Mouse (Mus musculus) telencephalon, adult 2 months (tissue): ENCODE data around the gene Csnk1g1.

Experiments used
- DNase-seq: peaks from one replicate; pipeline ENCODE4 v3.0.0-alpha.2; 2011; ENCODE audit warnings: low read depth, low spot score

Csnk1g1 gene

DNA sequence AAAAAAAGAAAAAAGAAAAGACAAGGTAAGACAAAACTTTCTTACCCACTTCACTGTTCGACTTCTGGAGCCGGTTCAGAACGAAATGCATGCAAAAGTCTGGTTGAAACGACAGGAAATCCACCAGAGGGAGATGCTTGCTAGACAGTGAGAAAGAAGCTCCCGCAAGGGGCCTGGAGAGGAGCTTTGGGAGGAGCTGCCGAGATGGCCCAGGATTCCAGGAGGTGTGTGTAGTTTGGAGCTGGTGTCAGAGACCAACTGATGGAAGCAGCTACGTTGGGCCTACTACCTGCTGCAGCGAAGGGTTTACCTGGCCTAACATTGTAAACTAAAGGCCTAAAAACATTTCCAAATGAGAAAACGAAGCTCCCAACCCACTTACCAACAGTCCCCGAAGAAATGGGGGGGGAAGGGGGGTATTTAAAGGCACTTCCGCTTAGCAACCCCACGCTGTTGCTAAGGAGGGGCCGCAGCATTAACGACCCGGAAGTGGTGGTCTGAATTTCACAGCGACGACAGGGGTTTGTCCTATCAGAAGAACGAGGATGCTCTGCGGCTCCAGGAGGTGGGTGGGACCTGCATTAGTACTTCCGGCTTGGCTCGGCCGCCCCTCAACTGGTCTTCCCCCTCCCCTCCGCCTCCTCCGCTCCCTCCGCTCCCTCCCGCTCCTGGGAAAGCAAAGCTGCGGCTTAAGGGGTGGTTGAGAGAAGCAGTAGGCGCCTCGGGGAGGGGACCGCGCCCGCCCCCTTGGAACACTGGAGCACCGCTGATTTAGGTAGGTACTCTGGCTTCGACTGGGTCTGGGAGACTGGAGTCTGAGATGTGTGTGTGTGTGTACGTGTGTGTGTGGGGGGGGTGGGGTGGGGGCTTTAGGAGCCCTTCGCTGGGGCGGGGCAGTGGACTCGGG lies at the start of gene Csnk1g1, which contains the start of gene Trip4:
Gene Csnk1g1 (plus strand): TSS at position 531 of the 907 bp plus-strand sequence.
Gene Trip4 (minus strand): TSS at position 401 of the 907 bp plus-strand sequence.
- peak; percentile 99 for DNase-seq

DNA sequence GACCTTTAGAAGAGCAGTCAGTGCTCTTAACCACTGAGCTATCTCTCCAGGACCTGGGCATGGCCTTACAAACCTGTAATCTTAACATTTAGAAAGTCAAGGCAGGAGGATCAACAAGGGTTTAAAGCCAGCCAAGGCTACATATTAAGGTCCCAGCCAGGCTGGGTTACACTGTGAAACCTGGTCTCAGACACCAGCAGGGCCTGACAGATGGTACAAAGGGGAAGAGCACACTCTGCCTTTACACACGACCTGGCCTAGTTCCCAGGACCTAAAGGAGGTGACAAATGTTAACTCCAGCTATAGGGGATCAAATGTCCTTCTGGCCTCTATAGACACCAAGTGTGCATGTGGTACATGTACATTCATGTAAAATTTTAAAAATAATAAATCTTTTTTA lies 49.1 kb upstream of the Csnk1g1 start:
- no peak for DNase-seq

DNA sequence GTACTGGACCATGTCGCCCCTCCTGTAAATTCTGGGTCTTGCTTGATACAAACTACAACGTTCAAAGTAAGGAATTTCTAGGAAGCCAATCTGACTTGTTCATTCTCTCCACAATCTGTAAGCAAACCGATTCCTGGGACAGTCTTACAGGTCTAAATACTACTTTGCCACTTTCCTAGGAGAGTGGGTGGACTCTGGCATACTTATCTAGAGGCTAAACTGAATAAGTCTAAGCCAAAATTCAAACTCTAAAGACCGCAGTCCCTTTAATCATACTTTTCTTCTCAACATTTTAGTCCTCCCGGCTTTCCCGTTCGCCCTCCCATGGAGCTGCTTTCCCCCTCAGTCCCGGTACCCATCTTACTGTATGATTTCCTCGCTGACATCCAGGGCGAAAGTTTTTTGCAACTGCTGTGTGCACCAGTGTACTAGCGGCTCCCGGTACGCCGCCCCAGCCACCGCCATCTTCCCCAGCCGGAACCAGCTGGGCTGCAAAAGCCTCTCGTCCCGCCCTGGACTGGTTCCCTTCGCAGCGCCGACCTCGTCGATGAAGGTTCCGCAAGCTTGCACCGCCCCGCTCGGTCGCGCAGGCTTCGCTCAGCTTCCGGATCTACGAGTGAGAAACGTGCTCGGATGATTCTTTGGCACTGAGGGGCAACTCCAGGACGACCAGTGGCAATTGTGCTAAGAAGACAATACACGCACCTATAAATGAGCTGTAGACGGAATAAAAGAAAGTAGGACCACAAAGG lies 24.0 kb upstream of the Csnk1g1 start:
- peak; percentile 79 for DNase-seq

DNA sequence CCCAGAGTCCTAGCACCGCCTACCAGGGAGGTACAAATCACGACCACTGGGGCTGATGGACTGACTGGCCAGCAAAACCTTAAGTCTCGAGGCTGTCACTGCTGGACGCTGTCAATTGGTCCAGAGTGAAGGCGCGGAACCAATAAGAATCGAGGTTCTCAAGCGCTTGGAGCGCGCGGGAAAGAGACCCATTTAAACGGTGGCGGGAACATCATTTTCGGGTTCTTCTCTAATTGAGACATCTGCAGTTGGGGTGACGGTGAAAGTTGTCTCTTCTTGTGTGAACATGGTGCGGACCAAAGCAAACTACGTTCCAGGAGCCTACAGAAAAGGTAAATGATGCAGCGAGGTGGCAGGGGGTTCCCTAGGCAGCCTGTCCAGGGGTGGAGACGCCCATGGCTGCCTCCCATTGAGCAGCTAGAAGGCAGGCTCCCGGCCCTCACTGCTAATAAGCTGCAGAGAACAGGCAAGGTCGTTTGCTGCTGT lies 18.5 kb upstream of the Csnk1g1 start, which contains the start of gene Pclaf:
Gene Pclaf (plus strand): TSS at position 95 of the 486 bp plus-strand sequence.
- DNase-seq: peak; percentile 52

DNA sequence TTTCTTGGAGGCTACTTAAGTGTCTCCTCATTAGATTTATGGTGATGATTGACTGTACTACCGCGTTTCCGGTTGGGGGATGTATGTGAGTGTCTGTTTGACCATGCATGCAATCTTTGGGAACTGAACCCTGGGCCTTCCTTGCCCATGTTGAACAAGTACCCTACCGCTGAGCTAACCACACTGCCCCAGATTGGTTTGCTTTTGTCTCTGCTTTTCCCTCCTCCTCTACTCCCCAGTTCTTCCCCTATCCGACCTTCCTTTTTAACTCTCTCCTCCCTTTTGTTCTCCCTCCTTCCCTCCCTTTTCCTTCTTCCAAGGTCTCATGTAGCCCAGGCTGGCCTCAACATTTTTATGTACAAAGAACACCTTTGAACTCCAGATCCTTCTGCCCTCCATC lies 17.6 kb upstream of the Csnk1g1 start:
- DNase-seq: no peak

DNA sequence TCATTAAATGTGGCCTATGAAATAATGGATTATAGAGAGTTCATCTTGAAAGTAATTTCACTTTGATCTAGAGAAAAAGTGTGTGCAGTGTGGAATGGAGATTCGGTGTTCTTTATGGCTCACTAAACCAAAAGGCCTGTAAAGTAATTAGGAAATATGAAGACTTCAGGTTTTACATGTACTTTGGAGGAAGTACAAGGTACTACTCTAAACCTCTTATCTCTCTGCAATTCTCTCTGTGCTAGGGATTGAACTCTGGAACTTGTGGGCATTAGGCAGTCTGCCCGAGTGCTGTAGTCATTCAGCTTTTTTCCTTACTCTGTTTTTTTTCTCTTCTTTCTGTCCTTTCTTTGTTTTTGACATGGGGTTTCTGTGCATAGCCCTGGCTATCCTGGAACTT lies 11.7 kb upstream of the Csnk1g1 start:
- DNase-seq: no peak

DNA sequence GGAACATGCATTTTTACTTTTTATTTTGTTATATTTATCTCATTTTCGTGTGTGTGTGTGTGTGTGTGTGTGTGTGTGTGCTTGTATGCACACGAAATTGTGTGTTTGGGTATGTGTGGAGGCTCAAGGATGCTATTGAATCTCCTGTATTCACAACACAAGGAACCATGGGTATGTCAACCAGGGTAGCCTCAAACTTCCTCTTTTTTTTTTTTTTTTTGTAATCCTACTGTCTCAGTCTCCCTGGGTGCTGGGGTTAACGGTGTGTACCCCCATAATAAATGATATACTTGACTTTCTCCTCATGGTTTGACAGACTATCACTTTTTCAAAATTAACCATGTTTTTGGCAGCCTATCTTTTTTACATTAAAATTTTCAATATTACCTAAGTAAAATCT lies 5.8 kb upstream of the Csnk1g1 start:
- no peak for DNase-seq

DNA sequence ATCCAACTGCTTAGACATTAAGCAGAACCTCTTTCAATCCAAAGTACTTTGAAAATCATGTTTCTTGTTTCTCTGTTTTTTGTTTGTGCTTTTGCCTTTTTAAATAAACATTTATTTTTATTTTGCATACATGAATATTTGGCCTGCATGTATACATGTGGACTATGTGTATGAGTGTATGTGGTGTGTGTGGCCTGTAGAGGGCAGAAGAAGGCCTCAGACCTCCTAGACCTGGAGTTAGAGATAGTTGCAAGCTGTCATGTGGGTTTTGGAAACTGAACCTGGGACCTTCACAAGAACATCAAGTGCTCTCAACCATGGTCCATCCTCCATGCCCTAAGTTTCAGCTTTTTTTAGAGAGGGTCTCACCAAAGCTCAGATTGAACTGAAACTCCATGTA lies 5.3 kb upstream of the Csnk1g1 start:
- DNase-seq: no peak

DNA sequence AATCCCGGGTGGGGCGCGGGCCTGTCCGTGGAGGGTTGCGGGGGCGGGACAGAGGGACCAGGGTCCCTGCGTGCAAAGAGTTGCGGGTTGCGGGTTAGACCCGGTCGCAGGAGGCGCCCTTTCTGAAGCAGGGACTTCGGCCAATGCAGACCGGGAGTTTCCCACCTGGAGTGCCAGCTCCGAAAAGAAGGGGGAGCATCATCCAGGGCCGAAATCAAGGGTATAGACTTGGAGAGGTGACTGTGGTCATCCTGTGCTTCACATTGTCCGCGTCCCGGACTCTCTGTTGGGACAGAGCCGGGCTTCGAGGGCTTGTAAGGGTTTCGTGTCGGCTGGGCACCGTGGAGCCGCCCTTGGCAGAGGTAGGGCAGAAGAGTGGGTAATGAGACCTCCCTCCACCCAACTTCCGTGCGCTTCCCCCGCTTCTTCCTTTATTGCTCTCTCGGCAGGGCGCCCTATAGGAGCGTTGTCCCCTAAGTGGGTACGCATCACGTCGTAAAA lies 627 bp downstream of the Csnk1g1 start:
- peak; percentile 13 for DNase-seq

DNA sequence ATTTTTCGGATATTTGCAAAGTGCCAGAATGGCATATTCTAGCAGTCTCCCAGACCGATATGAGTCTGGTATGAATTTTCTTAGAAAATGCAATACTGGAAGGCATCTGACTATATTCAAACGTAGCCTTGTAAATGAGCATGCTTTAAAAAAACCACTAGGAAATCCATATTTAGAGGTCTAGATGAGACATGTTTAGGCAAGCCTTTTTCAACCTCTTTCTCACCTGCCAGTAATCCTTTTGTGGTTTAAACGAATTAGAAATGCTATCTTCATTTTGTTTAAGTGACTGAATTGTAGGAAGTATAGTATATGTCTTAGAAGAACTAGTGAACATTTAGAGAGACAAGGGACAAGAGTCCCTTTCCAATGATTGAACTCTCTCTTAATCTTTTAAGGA lies 1.1 kb downstream of the Csnk1g1 start:
- DNase-seq: no peak

DNA sequence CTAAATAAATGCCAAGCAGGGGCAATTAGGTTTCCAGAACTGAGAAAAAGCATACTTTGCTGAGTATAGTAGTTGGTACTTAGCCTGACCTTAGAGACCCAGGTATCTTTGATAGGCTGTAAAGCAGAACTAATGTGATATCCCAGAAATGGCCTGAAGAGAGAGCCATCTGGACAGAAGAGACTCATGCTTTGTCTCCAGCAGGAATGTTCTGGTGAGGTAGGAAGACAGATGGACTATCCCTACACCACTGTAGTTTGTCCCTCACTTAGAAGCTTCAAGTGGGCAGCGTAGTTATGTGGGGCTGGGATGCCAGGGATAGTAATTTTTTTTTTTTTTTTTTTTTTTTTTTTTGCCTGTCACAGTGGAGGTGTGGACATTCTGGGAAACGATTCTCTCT lies 5.3 kb downstream of the Csnk1g1 start:
- peak; percentile 64 for DNase-seq

DNA sequence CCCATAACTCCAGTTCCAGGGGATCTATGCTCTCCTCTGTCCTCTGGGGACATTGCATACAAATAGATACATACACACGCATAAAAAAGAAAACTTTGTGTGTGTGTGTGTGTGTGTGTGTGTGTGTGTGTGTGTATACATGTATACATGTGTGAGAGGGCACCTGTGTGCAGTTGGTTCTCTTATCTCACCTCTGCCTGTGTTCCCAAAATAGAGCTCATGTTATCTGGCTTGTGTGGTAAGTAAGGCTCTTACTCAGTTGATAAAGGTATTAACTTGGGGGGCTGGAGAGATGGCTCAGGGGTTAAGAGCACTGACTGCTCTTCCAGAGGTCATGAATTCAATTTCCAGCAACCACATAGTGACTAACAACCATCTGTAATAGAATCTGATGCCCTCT lies 8.3 kb downstream of the Csnk1g1 start:
- no peak for DNase-seq

DNA sequence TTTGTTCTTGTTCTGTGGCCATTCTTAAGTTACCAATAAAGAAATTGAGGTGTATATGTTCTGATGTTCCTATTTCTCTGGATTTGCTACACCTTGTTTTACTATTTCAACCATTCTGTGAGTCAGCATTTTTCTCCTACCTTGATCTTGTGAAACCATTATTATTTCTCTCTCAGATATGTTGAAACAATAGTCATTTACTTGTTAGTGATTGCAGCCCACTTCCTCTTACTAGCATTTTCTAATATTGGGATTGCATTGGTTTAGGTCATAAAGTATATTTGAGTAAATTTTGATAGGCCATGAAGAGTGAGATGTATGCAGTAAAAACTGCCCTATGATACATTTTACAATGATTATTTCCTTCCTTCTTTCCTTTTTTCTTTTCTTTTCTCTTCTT lies 19.7 kb downstream of the Csnk1g1 start:
- no peak for DNase-seq

DNA sequence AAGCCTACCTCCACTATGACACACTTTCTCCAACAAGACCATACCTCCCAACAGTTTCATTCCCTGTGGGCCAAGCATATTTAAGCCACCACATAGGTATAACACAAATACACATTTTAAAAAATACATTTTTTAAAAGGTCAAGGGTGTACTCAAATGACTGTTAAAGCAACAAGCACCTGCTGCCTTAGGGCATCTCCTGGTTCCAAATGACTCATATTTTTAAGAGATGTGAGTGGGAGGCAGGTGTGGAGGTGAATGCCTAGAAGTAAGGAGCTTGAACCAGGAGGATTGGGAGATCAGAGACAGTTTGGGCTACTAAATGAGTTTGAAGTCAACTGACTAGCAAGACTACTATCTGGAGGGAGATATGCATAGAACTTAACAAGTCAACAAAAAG lies 21.1 kb downstream of the Csnk1g1 start:
- no peak for DNase-seq

DNA sequence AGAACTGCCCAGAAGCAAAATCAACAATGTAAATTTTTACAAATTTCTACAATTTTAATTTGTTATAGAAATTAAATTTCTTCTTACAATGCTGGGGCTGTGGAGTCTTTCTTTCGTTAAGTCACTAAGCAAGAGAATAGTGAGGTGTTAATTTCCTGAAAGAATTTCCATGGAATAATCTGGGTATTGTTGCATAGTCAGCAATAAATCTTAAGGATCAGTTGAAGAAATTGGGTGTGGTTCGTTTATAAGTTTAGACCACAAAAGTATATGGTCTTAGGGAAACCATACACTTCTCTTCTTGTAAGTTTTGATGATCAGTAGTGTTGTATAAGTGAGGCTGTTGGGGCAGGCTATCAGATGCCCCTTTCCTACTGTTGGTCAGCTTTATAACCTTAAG lies 28.8 kb downstream of the Csnk1g1 start:
- no peak for DNase-seq

DNA sequence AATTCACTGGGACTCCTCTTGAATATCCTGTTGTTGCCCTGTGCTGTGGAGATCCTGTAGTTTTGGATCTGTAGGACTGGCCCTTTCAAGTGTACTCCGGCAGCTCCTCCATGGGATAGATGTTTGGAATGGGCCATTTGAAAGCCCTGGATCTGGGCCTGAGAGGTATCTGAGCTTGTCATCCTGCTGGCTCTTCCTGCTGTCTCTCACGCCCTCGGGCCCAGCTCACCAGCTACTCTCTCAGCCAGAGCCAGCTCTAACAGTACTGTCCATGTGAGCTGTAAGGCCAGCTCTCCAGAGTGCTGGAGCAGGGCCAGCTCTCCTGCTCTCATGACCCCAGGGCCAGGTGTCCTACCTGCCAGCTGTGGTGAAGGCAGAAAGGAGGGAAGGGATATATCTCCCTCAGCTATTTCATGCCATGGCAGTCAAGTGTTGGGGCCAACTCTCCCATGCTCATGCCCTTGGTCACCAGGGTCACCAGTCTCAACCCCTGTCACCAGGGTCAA lies 42.4 kb downstream of the Csnk1g1 start:
- DNase-seq: no peak

DNA sequence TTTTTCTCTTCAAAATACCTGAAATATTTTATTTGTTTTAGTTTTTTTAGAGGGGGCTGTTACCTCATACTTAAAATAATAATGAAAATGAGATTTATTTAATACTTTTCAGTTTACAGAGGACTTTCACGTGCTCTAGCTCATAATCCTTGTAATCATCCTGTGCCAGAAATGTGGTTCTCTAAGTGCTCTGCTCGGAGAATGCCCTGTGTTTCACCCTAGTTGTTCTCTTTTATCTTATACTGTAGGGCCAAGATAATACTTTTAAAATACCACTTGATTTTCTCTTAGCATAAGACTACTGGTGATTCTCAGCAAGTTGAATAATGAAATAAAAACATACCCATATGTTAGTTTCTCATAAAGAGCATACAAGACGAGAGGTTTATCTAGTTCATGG lies 61.3 kb downstream of the Csnk1g1 start:
- no peak for DNase-seq

DNA sequence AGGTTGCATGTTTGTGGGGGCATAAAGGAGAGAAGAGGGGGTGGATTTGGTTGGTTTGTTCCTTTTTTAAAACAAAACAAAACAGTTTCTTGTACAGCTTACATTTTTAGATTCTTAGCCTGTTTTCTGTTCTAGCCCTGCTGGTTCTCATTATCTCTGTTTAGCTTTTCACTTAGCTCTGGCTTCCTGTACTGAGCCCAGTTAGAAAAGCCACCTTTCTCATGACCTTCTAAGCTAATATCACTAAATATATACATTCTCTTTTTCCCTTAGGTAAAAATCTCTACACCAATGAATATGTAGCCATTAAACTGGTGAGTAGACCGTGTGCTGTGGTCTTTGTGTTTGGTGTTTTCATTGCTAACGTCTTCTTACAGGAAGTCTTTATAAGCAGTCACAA lies 64.5 kb downstream of the Csnk1g1 start:
- no peak for DNase-seq

DNA sequence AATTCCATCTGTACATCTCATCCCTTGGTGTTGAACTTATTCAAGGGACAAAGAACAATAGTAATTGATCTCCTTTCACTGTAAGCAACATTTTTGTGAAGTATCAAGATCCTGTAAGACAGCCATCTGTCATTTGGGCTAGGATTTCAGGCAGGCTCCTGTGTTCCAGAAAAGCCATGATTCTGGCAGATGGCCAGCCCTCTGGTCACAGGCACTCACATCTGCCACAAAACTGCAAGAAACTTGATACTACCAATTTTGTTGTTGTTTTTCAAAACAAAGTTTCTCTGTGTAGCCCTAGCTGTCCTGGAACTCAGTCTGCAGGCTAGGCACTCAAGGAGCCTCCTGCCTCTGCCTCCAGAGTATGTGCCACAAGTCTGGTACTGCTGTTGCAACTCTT lies 67.2 kb downstream of the Csnk1g1 start:
- DNase-seq: no peak

DNA sequence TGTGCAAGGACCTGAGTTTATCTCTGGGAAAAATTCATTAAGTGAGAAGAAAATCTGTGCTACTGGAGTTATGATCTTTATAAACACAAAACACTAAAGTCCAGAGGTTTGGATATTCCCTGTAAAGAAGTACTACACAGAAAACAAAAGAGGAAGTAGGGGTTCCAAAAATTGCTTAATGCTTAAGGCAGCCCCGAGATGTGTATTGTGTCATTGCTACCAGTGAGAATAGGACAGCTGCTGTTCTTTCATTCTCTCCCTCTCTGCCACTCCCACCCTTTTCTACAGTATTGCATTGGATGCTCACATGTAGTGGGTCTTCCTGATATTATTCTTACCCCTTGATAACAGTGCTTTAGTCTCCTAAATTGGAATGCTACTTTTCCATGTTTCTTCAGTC lies 74.1 kb downstream of the Csnk1g1 start:
- no peak for DNase-seq

DNA sequence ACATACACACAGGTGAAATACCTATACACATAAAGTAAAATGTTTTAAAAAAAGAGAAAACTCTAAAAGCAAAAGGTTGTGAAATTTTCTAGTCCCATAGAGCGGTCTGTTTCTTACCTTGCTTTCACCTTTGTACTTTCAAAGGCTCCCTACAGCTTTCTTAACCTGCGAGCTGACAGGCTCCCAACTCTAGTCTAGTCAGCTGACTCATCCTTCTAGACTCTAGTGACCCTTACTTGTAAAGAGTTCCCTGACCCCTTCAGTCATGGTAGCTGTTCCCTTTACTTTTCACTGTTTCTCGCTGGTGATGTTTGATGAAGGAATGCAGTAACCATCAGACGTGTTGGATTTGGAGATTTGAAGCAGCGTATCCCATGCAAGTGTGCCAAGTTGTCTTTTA lies 78.3 kb downstream of the Csnk1g1 start:
- DNase-seq: no peak
